Mouse (Mus musculus) lung, postnatal 0 days (tissue): ENCODE data around the gene Tbce.

Experiments used
- CTCF ChIP-seq: IDR thresholded peaks from 2 replicates; pipeline ENCODE4 v1.5.1; 2016; ENCODE audit warnings: antibody characterized with exemption, mild to moderate bottlenecking
- EP300 ChIP-seq: IDR thresholded peaks from 2 replicates; pipeline ENCODE4 v1.6.1; 2016; ENCODE audit warnings: antibody characterized with exemption, mild to moderate bottlenecking, control low read depth

DNA sequence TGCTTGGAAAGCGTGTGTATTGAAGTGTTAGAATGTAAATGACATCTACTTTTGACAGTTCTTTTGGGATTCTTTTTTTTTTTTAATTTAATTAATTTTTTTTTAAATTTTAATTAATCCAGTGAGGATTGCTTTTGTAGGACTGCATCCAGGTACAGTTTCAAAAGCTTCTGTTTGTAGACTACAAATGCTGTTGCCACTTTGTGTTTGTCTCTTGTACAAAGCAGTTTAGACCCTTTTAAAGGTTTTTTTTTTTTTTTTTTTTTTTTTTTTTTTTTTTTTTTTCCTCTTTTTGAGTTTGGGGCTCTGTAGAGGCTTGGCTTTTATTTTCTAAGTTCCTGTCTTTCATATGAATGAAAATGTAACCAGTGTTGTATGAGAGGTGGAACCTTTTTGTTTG lies 26.3 kb upstream of the Tbce start:
- TF ChIP-seq EP300 (no peak), CTCF (no peak)
